Mouse (Mus musculus): Measurements from ENCODE around the gene Myh6.
A peak's percentile ranks its signal among the peaks of the same experiment; 100 is the strongest.

DNA sequence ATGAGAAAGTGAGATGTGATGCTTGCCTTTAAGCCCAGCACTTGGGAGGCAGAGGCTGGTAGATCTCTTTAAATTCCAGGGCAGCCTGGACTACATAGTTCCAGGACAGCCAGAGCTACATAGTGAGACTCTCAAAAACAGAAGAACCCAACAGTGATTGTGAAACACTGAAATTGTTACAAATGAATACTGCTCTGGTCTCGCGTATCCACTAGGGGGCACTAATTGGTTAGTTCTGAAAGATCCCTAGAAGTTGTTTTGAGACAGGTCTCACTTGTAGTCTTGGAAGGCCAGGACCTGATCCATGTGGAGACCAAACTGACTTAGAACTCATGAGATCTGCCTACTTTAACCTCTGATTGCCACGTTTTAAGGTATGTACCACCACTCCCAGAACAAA lies 66.3 kb downstream of the Myh6 start:
- TF ChIP-seq POLR2A (IDR thresholded peaks at IDR 0.05; ENCODE audit: low read depth, low read length) = 0 out of 2 replicates have a peak, but pooled peaks have one; percentile 10
- no peak for TF ChIP-seq CTCF (IDR thresholded peaks at IDR 0.05; ENCODE audit: borderline replicate concordance, insufficient read depth, low read length)

All from embryonic fibroblast, embryonic 13.5 days (primary cell).